Mouse (Mus musculus) CH12.LX (cell line): Measurements from ENCODE around the gene Nbr1. TPM values are rescaled to one million over a fixed set of nuclear protein-coding genes. Genes with fewer than 3 reads are reported as not detected.

Source experiments
- DNase-seq: peaks from one replicate; pipeline ENCODE4 v3.0.0-alpha.2; 2013; ENCODE audit errors: extremely low read depth
- H3K27ac ChIP-seq: 2 replicates; pipeline ENCODE4 v1.5.1; 2012; ENCODE audit warnings: low read depth, mild to moderate bottlenecking, control low read depth, moderate library complexity; ENCODE audit not compliant: insufficient read depth
- H3K27me3 ChIP-seq: replicated peaks from 2 replicates; pipeline ENCODE3; 2012; ENCODE audit warnings: inconsistent platforms
- H3K36me3 ChIP-seq, 2 experiments: replicated peaks in 1 of 2; 2 replicates each; pipeline versions ENCODE3 to v1.6.1; 2012; ENCODE audit warnings: inconsistent platforms in 1 of 2, low read length in 1 of 2, mild to moderate bottlenecking in 1 of 2, mixed read lengths in 1 of 2, moderate library complexity in 1 of 2; ENCODE audit not compliant: control insufficient read depth in 1 of 2, insufficient read depth in 1 of 2
- H3K4me1 ChIP-seq, 2 experiments: 2 replicates each; pipeline ENCODE4 v1.6.1; 2012; ENCODE audit warnings: inconsistent platforms in 1 of 2, moderate library complexity in 1 of 2; ENCODE audit not compliant: insufficient read depth in 2 of 2, control insufficient read depth in 1 of 2
- H3K4me2 ChIP-seq: 2 replicates; pipeline ENCODE4 v1.6.1; 2012; ENCODE audit warnings: low read depth, mild to moderate bottlenecking, control low read depth; ENCODE audit not compliant: poor library complexity, insufficient read depth, severe bottlenecking
- H3K4me3 ChIP-seq, 3 experiments: fragments of 150-350 bp in 1 of 3; sonication (generic) in 1 of 3; replicated peaks in 1 of 3; 2 replicates each; pipeline versions ENCODE3 to v1.5.1; 2011 to 2012; ENCODE audit warnings: low read depth in 2 of 3, low read length in 2 of 3, mild to moderate bottlenecking in 2 of 3, moderate library complexity in 2 of 3, control low read depth in 1 of 3, improper control_type of control experiment in 1 of 3, inconsistent platforms in 1 of 3, mixed read lengths in 1 of 3; ENCODE audit not compliant: poor library complexity in 1 of 3
- H3K79me2 ChIP-seq: replicated peaks from 2 replicates; pipeline ENCODE4 v1.6.1; 2012; ENCODE audit warnings: mild to moderate bottlenecking, moderate library complexity; ENCODE audit not compliant: control insufficient read depth, poor library complexity, insufficient read depth, severe bottlenecking; ENCODE audit errors: extremely low read depth
- H3K9ac ChIP-seq: 2 replicates; pipeline ENCODE4 v1.6.1; 2012; ENCODE audit warnings: low read depth, mild to moderate bottlenecking, control low read depth, moderate library complexity; ENCODE audit not compliant: insufficient read depth
- H3K9me3 ChIP-seq: replicated peaks from 2 replicates; pipeline ENCODE3; 2012; ENCODE audit warnings: low read length, inconsistent platforms, mixed read lengths
- BHLHE40 ChIP-seq: IDR thresholded peaks from 2 replicates; pipeline ENCODE4 v1.6.1; 2011; ENCODE audit warnings: mild to moderate bottlenecking, low read depth, low read length, improper control_type of control experiment
- CHD1 ChIP-seq: IDR thresholded peaks from 2 replicates; pipeline ENCODE4 v1.6.1; 2012; ENCODE audit warnings: low read depth, low read length, improper control_type of control experiment, inconsistent platforms
- CHD2 ChIP-seq: IDR thresholded peaks from 2 replicates; pipeline ENCODE4 v1.6.1; 2011; ENCODE audit warnings: low read length, improper control_type of control experiment
- CTCF ChIP-seq, 2 experiments: IDR thresholded peaks in 1 of 2; conservative IDR thresholded peaks in 1 of 2; 2 replicates each; pipeline ENCODE4 v1.5.1; 2011 to 2012; ENCODE audit warnings: low read depth in 2 of 2, low read length in 2 of 2, improper control_type of control experiment in 1 of 2, inconsistent platforms in 1 of 2, mild to moderate bottlenecking in 1 of 2, moderate library complexity in 1 of 2
- E2F4 ChIP-seq: IDR thresholded peaks from 2 replicates; pipeline ENCODE4 v1.6.1; 2011; ENCODE audit warnings: low read depth, low read length, improper control_type of control experiment; ENCODE audit not compliant: insufficient replicate concordance
- ELF1 ChIP-seq: IDR thresholded peaks from 2 replicates; pipeline ENCODE4 v1.6.1; 2014; ENCODE audit warnings: low read depth, mild to moderate bottlenecking, inconsistent platforms, low read length, improper control_type of control experiment
- EP300 ChIP-seq: IDR thresholded peaks from 2 replicates; pipeline ENCODE4 v1.6.1; 2011; ENCODE audit warnings: low read length, improper control_type of control experiment
- ETS1 ChIP-seq: conservative IDR thresholded peaks from 2 replicates; pipeline ENCODE4 v1.6.1; 2012; ENCODE audit warnings: low read depth, mild to moderate bottlenecking, inconsistent platforms, low read length, improper control_type of control experiment, moderate library complexity
- GABPA ChIP-seq: IDR thresholded peaks from 2 replicates; pipeline ENCODE4 v1.6.1; 2012; ENCODE audit warnings: low read depth, low read length, improper control_type of control experiment, inconsistent platforms; ENCODE audit not compliant: insufficient replicate concordance
- HCFC1 ChIP-seq: IDR thresholded peaks from 2 replicates; pipeline ENCODE4 v1.6.1; 2012; ENCODE audit warnings: low read depth, mild to moderate bottlenecking, inconsistent platforms, low read length, improper control_type of control experiment
- IRF4 ChIP-seq: IDR thresholded peaks from 2 replicates; pipeline ENCODE4 v1.6.1; 2014; ENCODE audit warnings: low read depth, mild to moderate bottlenecking, inconsistent platforms, low read length, improper control_type of control experiment
- JUN ChIP-seq: IDR thresholded peaks from 2 replicates; pipeline ENCODE4 v1.6.1; 2011; ENCODE audit warnings: low read depth, mild to moderate bottlenecking, low read length, improper control_type of control experiment, moderate library complexity; ENCODE audit not compliant: insufficient read depth
- JUND ChIP-seq: conservative IDR thresholded peaks from 2 replicates; pipeline ENCODE4 v1.6.1; 2011; ENCODE audit warnings: low read depth, low read length, improper control_type of control experiment
- KAT2A ChIP-seq: IDR thresholded peaks from 2 replicates; pipeline ENCODE4 v1.6.1; 2012; ENCODE audit warnings: low read length, improper control_type of control experiment, inconsistent platforms; ENCODE audit not compliant: insufficient replicate concordance
- MAFK ChIP-seq: IDR thresholded peaks from 2 replicates; pipeline ENCODE4 v1.6.1; 2011; ENCODE audit warnings: low read length, improper control_type of control experiment; ENCODE audit not compliant: insufficient replicate concordance
- MAX ChIP-seq: IDR thresholded peaks from 2 replicates; pipeline ENCODE4 v1.6.1; 2011; ENCODE audit warnings: low read length, improper control_type of control experiment
- MAZ ChIP-seq: IDR thresholded peaks from 2 replicates; pipeline ENCODE4 v1.6.1; 2012; ENCODE audit warnings: low read depth, mild to moderate bottlenecking, inconsistent platforms, low read length, improper control_type of control experiment, moderate library complexity
- MEF2A ChIP-seq: IDR thresholded peaks from 2 replicates; pipeline ENCODE4 v1.6.1; 2014; ENCODE audit warnings: low read depth, mild to moderate bottlenecking, inconsistent platforms, low read length, improper control_type of control experiment, borderline replicate concordance
- MXI1 ChIP-seq: IDR thresholded peaks from 2 replicates; pipeline ENCODE4 v1.6.1; 2011; ENCODE audit warnings: mild to moderate bottlenecking, low read depth, low read length, improper control_type of control experiment
- MYC ChIP-seq: IDR thresholded peaks from 2 replicates; pipeline ENCODE4 v1.6.1; 2011; ENCODE audit warnings: low read depth, mild to moderate bottlenecking, improper control_type of control experiment, low read length
- NELFE ChIP-seq: IDR thresholded peaks from 2 replicates; pipeline ENCODE4 v1.6.1; 2011; ENCODE audit warnings: low read depth, low read length, improper control_type of control experiment
- NRF1 ChIP-seq: IDR thresholded peaks from 2 replicates; pipeline ENCODE4 v1.6.1; 2014; ENCODE audit warnings: low read depth, mild to moderate bottlenecking, inconsistent platforms, low read length, improper control_type of control experiment, moderate library complexity
- PAX5 ChIP-seq: IDR thresholded peaks from 2 replicates; pipeline ENCODE4 v1.6.1; 2012; ENCODE audit warnings: low read length, inconsistent platforms, mixed read lengths
- POLR2A ChIP-seq: IDR thresholded peaks from 2 replicates; pipeline ENCODE4 v1.6.1; 2011; ENCODE audit warnings: low read depth, mild to moderate bottlenecking, improper control_type of control experiment, low read length
- POLR2AphosphoS2 ChIP-seq: IDR thresholded peaks from 2 replicates; pipeline ENCODE4 v1.6.1; 2011; ENCODE audit warnings: low read depth, low read length, improper control_type of control experiment
- RAD21 ChIP-seq: IDR thresholded peaks from 2 replicates; pipeline ENCODE4 v1.6.1; 2011; ENCODE audit warnings: low read depth, mild to moderate bottlenecking, low read length, improper control_type of control experiment, moderate library complexity
- RCOR1 ChIP-seq: conservative IDR thresholded peaks from 2 replicates; pipeline ENCODE4 v1.6.1; 2012; ENCODE audit warnings: low read depth, mild to moderate bottlenecking, inconsistent platforms, low read length, improper control_type of control experiment
- SIN3A ChIP-seq: IDR thresholded peaks from 2 replicates; pipeline ENCODE4 v1.6.1; 2012; ENCODE audit warnings: low read length, improper control_type of control experiment, inconsistent platforms
- SMC3 ChIP-seq: IDR thresholded peaks from 2 replicates; pipeline ENCODE4 v1.6.1; 2011; ENCODE audit warnings: low read depth, low read length, improper control_type of control experiment
- TBP ChIP-seq: conservative IDR thresholded peaks from 2 replicates; pipeline ENCODE4 v1.6.1; 2011; ENCODE audit warnings: low read depth, low read length, improper control_type of control experiment
- TCF12 ChIP-seq: IDR thresholded peaks from 2 replicates; pipeline ENCODE4 v1.6.1; 2014; ENCODE audit warnings: low read depth, mild to moderate bottlenecking, inconsistent platforms, low read length, improper control_type of control experiment
- UBTF ChIP-seq: IDR thresholded peaks from 2 replicates; pipeline ENCODE4 v1.6.1; 2012; ENCODE audit warnings: low read depth, mild to moderate bottlenecking, inconsistent platforms, low read length, improper control_type of control experiment, moderate library complexity
- USF1 ChIP-seq: IDR thresholded peaks from 2 replicates; pipeline ENCODE4 v1.6.1; 2014; ENCODE audit warnings: low read depth, mild to moderate bottlenecking, inconsistent platforms, low read length, improper control_type of control experiment
- USF2 ChIP-seq: conservative IDR thresholded peaks from 2 replicates; pipeline ENCODE4 v1.6.1; 2011; ENCODE audit warnings: low read depth, low read length, improper control_type of control experiment
- ZC3H11A ChIP-seq: IDR thresholded peaks from 2 replicates; pipeline ENCODE4 v1.6.1; 2012; ENCODE audit warnings: low read depth, mild to moderate bottlenecking, inconsistent platforms, low read length, improper control_type of control experiment
- ZKSCAN1 ChIP-seq: IDR thresholded peaks from 2 replicates; pipeline ENCODE4 v1.6.1; 2012; ENCODE audit warnings: low read depth, inconsistent platforms, low read length, improper control_type of control experiment, borderline replicate concordance
- ZMIZ1 ChIP-seq: IDR thresholded peaks from 2 replicates; pipeline ENCODE4 v1.6.1; 2012; ENCODE audit warnings: low read depth, mild to moderate bottlenecking, inconsistent platforms, low read length, improper control_type of control experiment
- ZNF384 ChIP-seq: IDR thresholded peaks from 2 replicates; pipeline ENCODE4 v1.6.1; 2012; ENCODE audit warnings: low read depth, low read length, improper control_type of control experiment, inconsistent platforms
- dilution Hi-C: fragments of 300-500 bp; cut with MboI; formaldehyde crosslinking; loops from 2 replicates; pipeline ENCODE4 v1.14.3; 2020; ENCODE audit warnings: low sequenced_read_pairs; ENCODE audit not compliant: extremely low pct_unique_long_range_greater_than_20kb, extremely low pct_ligation_motif_present
- in situ Hi-C: fragments of 300-500 bp; cut with MboI; formaldehyde crosslinking; loops from 3 replicates; pipeline ENCODE4 v1.14.3; 2019; ENCODE audit warnings: low sequenced_read_pairs, low pct_ligation_motif_present, low pct_unique_long_range_greater_than_20kb, mixed read lengths
- polyA plus RNA-seq: library from polyadenylated mRNA; unstranded; fragments of >175 nt; gene quantifications from 2 replicates; pipeline ENCODE4 v1.2.1, GENCODE M21; 2012; ENCODE audit warnings: low read depth; ENCODE audit not compliant: insufficient read length
- total RNA-seq, 2 experiments: library from RNA; depleted of rRNA; stranded (reverse); fragments of 300-350 nt in 1 of 2; fragments of >200 nt in 1 of 2; gene quantifications; 2 replicates each; pipeline ENCODE4 v1.2.3; 2012 to 2014

The Nbr1 gene
- total RNA-seq (2012; rRNA removed) (39.4 and 52.2 TPM in 2 replicates), total RNA-seq (2014; rRNA removed) (44.7 and 48.3 TPM in 2 replicates), polyA plus RNA-seq (39.3 and 44.8 TPM in 2 replicates)

DNA sequence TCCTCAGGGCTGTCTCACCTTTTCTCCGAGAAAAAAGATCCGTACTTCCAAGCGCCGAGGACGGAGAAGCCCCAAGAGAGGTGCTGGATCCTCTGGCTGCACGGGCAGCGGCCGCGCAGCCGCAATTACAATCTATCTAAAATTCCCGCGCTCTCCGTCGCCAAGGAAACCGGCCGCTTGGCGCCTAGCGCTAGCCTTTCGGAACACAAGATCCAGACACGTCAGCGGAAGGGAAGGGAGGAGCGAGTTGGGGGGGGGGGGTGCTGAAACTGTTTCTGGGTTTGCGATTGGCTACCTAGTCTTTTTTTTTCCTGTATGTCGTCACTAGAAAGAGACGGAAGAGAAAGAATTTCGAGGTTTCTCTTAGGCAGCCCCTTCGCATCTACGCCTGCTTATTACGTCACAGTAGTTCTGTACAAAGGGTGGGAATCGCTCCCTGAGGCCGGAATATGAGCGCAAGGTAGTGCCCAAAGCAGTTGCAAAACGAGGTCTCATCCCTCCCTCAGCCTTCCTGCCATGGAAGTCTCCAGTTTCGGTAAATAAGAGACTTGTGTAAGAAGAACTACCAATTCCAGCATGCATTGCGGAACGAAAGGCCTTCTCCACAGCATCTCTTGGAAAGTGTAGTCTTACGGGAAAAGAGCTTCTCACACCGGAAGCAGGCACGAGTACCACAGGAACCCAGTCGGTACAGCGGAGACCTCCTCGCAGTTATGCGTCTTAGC is at the start of gene Nbr1, which contains the start of gene Brca1:
Nbr1 (plus strand) TSS at position 399 of the 725 bp plus-strand sequence.
Brca1 (minus strand) TSS at position 205 of the 725 bp plus-strand sequence.
- H3K4me2 ChIP-seq, result peak within 1 kb of the TSS; percentile 74
- peaks cover 9 to 42% of the 10 kb centered on the region in 2 experiments for H3K36me3 ChIP-seq
- peaks cover 77% of the 10 kb centered on the region for H3K79me2 ChIP-seq
- peak within 1 kb of the TSS; percentile 71 to 94 (median 80) for H3K4me3 ChIP-seq
- H3K4me1 ChIP-seq, result peaks cover 6 to 52% of the 10 kb centered on the region in 2 experiments
- H3K9ac ChIP-seq, result peak within 1 kb of the TSS; percentile 77
- H3K27ac ChIP-seq, result peak within 1 kb of the TSS; percentile 94
- DNase-seq, result peak; percentile 99
- no peaks in the 10 kb centered on the region for H3K27me3 ChIP-seq
- dilution Hi-C loops, result no loop called here
- no peaks in the 10 kb centered on the region for H3K9me3 ChIP-seq
- peak; percentile 88 for TF ChIP-seq POLR2A
- TF ChIP-seq ETS1, result peak; percentile 76
- no peak for TF ChIP-seq ZC3H11A
- peak; percentile 100 for TF ChIP-seq MAZ
- no peak; the same call in 1 of the 2 replicates for TF ChIP-seq JUN
- no peak for TF ChIP-seq USF1
- peak; percentile 73 for TF ChIP-seq POLR2AphosphoS2
- TF ChIP-seq GABPA, result peak; percentile 78
- TF ChIP-seq ZKSCAN1, result no peak; the same call in 1 of the 2 replicates
- TF ChIP-seq SIN3A, result peak; percentile 99
- TF ChIP-seq USF2, result no peak
- TF ChIP-seq MAFK, result no peak; the same call in 1 of the 2 replicates
- TF ChIP-seq RCOR1, result peak; percentile 57; the same call in 1 of the 2 replicates
- TF ChIP-seq UBTF, result 0 out of 2 replicates have a peak, but pooled peaks have one; percentile 58
- peak; percentile 88 for TF ChIP-seq CHD2
- TF ChIP-seq JUND, result peak; percentile 65
- TF ChIP-seq TCF12, result peak; percentile 51
- TF ChIP-seq EP300, result no peak
- TF ChIP-seq MYC, result peak; percentile 68
- TF ChIP-seq ZNF384, result peak; percentile 99
- TF ChIP-seq MAX, result peak; percentile 71
- peak; percentile 89 for TF ChIP-seq IRF4
- peak; percentile 54; the same call in 1 of the 2 replicates for TF ChIP-seq BHLHE40
- TF ChIP-seq CTCF (conservative IDR thresholded peaks at IDR 0.05 in 1 of 2, IDR thresholded peaks at IDR 0.05 in 1 of 2; ENCODE audit: low read depth in 2 of 2, low read length in 2 of 2), result no peak
- TF ChIP-seq KAT2A, result peak; percentile 99
- TF ChIP-seq E2F4, result peak; percentile 100
- TF ChIP-seq NRF1, result peak; percentile 86
- 0 out of 2 replicates have a peak, but pooled peaks have one; percentile 20 for TF ChIP-seq TBP
- no peak for TF ChIP-seq PAX5
- TF ChIP-seq MEF2A, result peak; percentile 75
- no peak for TF ChIP-seq RAD21
- peak; percentile 90 for TF ChIP-seq HCFC1
- no peak for TF ChIP-seq CHD1
- TF ChIP-seq NELFE, result peak; percentile 69
- no peak for TF ChIP-seq SMC3
- peak; percentile 99 for TF ChIP-seq ELF1
- TF ChIP-seq ZMIZ1, result peak; percentile 84; the same call in 1 of the 2 replicates
- peak; percentile 98 for TF ChIP-seq MXI1
- TF ChIP-seq, all 38 proteins: peak for 26
- in situ Hi-C loops, result no loop called here
